Mouse (Mus musculus) MEL (cell line): ENCODE measurements around the gene Tmc8. TPM values are rescaled to one million over a fixed set of nuclear protein-coding genes. Genes with fewer than 3 reads are reported as not detected.

Experiments used
- DNase-seq: peaks from one replicate; pipeline ENCODE4 v3.0.0; 2011; ENCODE audit warnings: low read depth, low spot score
- H3K27ac ChIP-seq: 2 replicates; pipeline ENCODE4 v1.5.1; 2012; ENCODE audit warnings: low read depth, mild to moderate bottlenecking, control low read depth, low read length, moderate library complexity; ENCODE audit not compliant: control insufficient read depth
- H3K27me3 ChIP-seq, 2 experiments: fragments of 150-350 bp in 1 of 2; sonication (generic) in 1 of 2; 2 replicates each; pipeline ENCODE4 v1.6.1; 2012; ENCODE audit warnings: low read length in 2 of 2, mild to moderate bottlenecking in 2 of 2, improper control_type of control experiment in 1 of 2, moderate library complexity in 1 of 2; ENCODE audit not compliant: insufficient read depth in 2 of 2, control insufficient read depth in 1 of 2
- H3K36me3 ChIP-seq, 2 experiments: 2 replicates each; pipeline ENCODE4 v1.6.1; 2012 to 2014; ENCODE audit warnings: low read length in 2 of 2, improper control_type of control experiment in 1 of 2, inconsistent platforms in 1 of 2, mild to moderate bottlenecking in 1 of 2; ENCODE audit not compliant: insufficient read depth in 2 of 2, control insufficient read depth in 1 of 2
- H3K4me1 ChIP-seq, 2 experiments: fragments of 150-350 bp in 1 of 2; sonication (generic) in 1 of 2; 2 replicates each; pipeline ENCODE4 v1.6.1; 2012; ENCODE audit warnings: low read length in 2 of 2, improper control_type of control experiment in 1 of 2, mild to moderate bottlenecking in 1 of 2; ENCODE audit not compliant: insufficient read depth in 2 of 2, control insufficient read depth in 1 of 2
- H3K4me3 ChIP-seq, 2 experiments: fragments of 150-350 bp in 1 of 2; sonication (generic) in 1 of 2; 2 replicates each; pipeline ENCODE4 v1.5.1; 2012; ENCODE audit warnings: low read depth in 2 of 2, low read length in 2 of 2, mild to moderate bottlenecking in 2 of 2, moderate library complexity in 2 of 2, control low read depth in 1 of 2, improper control_type of control experiment in 1 of 2; ENCODE audit not compliant: control insufficient read depth in 1 of 2, insufficient read depth in 1 of 2
- H3K79me2 ChIP-seq: 2 replicates; pipeline ENCODE4 v1.6.1; 2012; ENCODE audit warnings: mild to moderate bottlenecking, low read length, moderate library complexity; ENCODE audit not compliant: control insufficient read depth, poor library complexity, insufficient read depth
- H3K9ac ChIP-seq: 2 replicates; pipeline ENCODE4 v1.6.1; 2012; ENCODE audit warnings: low read depth, mild to moderate bottlenecking, control low read depth, low read length, moderate library complexity; ENCODE audit not compliant: control insufficient read depth, poor library complexity, severe bottlenecking
- H3K9me3 ChIP-seq: fragments of 150-350 bp; sonication (generic); replicated peaks from 2 replicates; pipeline ENCODE4 v1.6.1; 2012; ENCODE audit warnings: mild to moderate bottlenecking, low read length, improper control_type of control experiment, moderate library complexity; ENCODE audit not compliant: insufficient read depth
- BHLHE40 ChIP-seq: IDR thresholded peaks from 2 replicates; pipeline ENCODE4 v1.6.1; 2012; ENCODE audit warnings: low read depth, mild to moderate bottlenecking, inconsistent platforms, low read length, improper control_type of control experiment, borderline replicate concordance
- CTCF ChIP-seq, 3 experiments: IDR thresholded peaks in 2 of 3; conservative IDR thresholded peaks in 1 of 3; 2 replicates each; pipeline ENCODE4 v1.5.1; 2011 to 2012; ENCODE audit warnings: low read length in 3 of 3, low read depth in 2 of 3, mild to moderate bottlenecking in 2 of 3, improper control_type of control experiment in 1 of 3, inconsistent platforms in 1 of 3, mixed read lengths in 1 of 3, moderate library complexity in 1 of 3; ENCODE audit not compliant: control insufficient read depth in 1 of 3, insufficient read depth in 1 of 3, poor library complexity in 1 of 3, severe bottlenecking in 1 of 3
- ELF1 ChIP-seq: IDR thresholded peaks from 2 replicates; pipeline ENCODE4 v1.6.1; 2014; ENCODE audit warnings: low read depth, mild to moderate bottlenecking, inconsistent platforms, low read length, improper control_type of control experiment, moderate library complexity
- EP300 ChIP-seq, 2 experiments: IDR thresholded peaks; 2 replicates each; pipeline ENCODE4 v1.6.1; 2011; ENCODE audit warnings: improper control_type of control experiment in 2 of 2, low read length in 2 of 2, low read depth in 1 of 2, mild to moderate bottlenecking in 1 of 2
- ETS1 ChIP-seq: IDR thresholded peaks from 2 replicates; pipeline ENCODE4 v1.6.1; 2012; ENCODE audit warnings: low read depth, mild to moderate bottlenecking, inconsistent platforms, low read length, improper control_type of control experiment, moderate library complexity
- GATA1 ChIP-seq: IDR thresholded peaks from 2 replicates; pipeline ENCODE4 v1.6.1; 2011; ENCODE audit warnings: low read depth, low read length, improper control_type of control experiment
- HCFC1 ChIP-seq: IDR thresholded peaks from 2 replicates; pipeline ENCODE4 v1.6.1; 2012; ENCODE audit warnings: low read depth, mild to moderate bottlenecking, inconsistent platforms, low read length, improper control_type of control experiment, moderate library complexity
- KAT2A ChIP-seq: conservative IDR thresholded peaks from 2 replicates; pipeline ENCODE4 v1.6.1; 2012; ENCODE audit warnings: low read depth, low read length, improper control_type of control experiment, inconsistent platforms
- MAX ChIP-seq: IDR thresholded peaks from 2 replicates; pipeline ENCODE4 v1.6.1; 2011; ENCODE audit warnings: low read length, improper control_type of control experiment
- MAZ ChIP-seq: IDR thresholded peaks from 2 replicates; pipeline ENCODE4 v1.6.1; 2012; ENCODE audit warnings: low read depth, mild to moderate bottlenecking, inconsistent platforms, low read length, improper control_type of control experiment
- MEF2A ChIP-seq: IDR thresholded peaks from 2 replicates; pipeline ENCODE4 v1.6.1; 2014; ENCODE audit warnings: low read depth, mild to moderate bottlenecking, inconsistent platforms, low read length, improper control_type of control experiment; ENCODE audit not compliant: poor library complexity, insufficient replicate concordance, severe bottlenecking; ENCODE audit errors: extremely low read depth
- MXI1 ChIP-seq: IDR thresholded peaks from 2 replicates; pipeline ENCODE4 v1.6.1; 2011; ENCODE audit warnings: mild to moderate bottlenecking, low read depth, low read length, improper control_type of control experiment
- MYB ChIP-seq: IDR thresholded peaks from 2 replicates; pipeline ENCODE4 v1.6.1; 2011; ENCODE audit warnings: mild to moderate bottlenecking, low read depth, low read length, improper control_type of control experiment
- MYC ChIP-seq: IDR thresholded peaks from 2 replicates; pipeline ENCODE4 v1.6.1; 2011; ENCODE audit warnings: low read depth, mild to moderate bottlenecking, low read length, improper control_type of control experiment, moderate library complexity
- NELFE ChIP-seq: IDR thresholded peaks from 2 replicates; pipeline ENCODE4 v1.6.1; 2011; ENCODE audit warnings: low read depth, low read length, improper control_type of control experiment
- NRF1 ChIP-seq: IDR thresholded peaks from 2 replicates; pipeline ENCODE4 v1.6.1; 2014; ENCODE audit warnings: low read depth, mild to moderate bottlenecking, inconsistent platforms, low read length, improper control_type of control experiment, moderate library complexity; ENCODE audit not compliant: poor library complexity, insufficient read depth, severe bottlenecking
- POLR2A ChIP-seq, 2 experiments: IDR thresholded peaks; 2 replicates each; pipeline ENCODE4 v1.6.1; 2011 to 2012; ENCODE audit warnings: low read length in 2 of 2, mild to moderate bottlenecking in 2 of 2, control low read depth in 1 of 2, improper control_type of control experiment in 1 of 2, low read depth in 1 of 2, moderate library complexity in 1 of 2; ENCODE audit not compliant: control insufficient read depth in 1 of 2, insufficient read depth in 1 of 2, poor library complexity in 1 of 2
- POLR2AphosphoS5 ChIP-seq: IDR thresholded peaks from 2 replicates; pipeline ENCODE4 v1.6.1; 2012; ENCODE audit warnings: low read depth, borderline replicate concordance, mild to moderate bottlenecking, inconsistent platforms, low read length, moderate library complexity, mixed read lengths
- RAD21 ChIP-seq: IDR thresholded peaks from 2 replicates; pipeline ENCODE4 v1.6.1; 2011; ENCODE audit warnings: mild to moderate bottlenecking, low read depth, low read length, improper control_type of control experiment
- SIN3A ChIP-seq: IDR thresholded peaks from 2 replicates; pipeline ENCODE4 v1.6.1; 2012; ENCODE audit warnings: low read length, improper control_type of control experiment, inconsistent platforms
- SMC3 ChIP-seq: IDR thresholded peaks from 2 replicates; pipeline ENCODE4 v1.6.1; 2011; ENCODE audit warnings: low read depth, low read length, improper control_type of control experiment
- TAL1 ChIP-seq: IDR thresholded peaks from 2 replicates; pipeline ENCODE4 v1.6.1; 2012; ENCODE audit warnings: mild to moderate bottlenecking, inconsistent platforms, low read length, moderate library complexity, mixed read lengths
- TBP ChIP-seq: IDR thresholded peaks from 2 replicates; pipeline ENCODE4 v1.8.0; 2011; ENCODE audit warnings: low read depth, low read length, improper control_type of control experiment
- TCF12 ChIP-seq: IDR thresholded peaks from 2 replicates; pipeline ENCODE4 v1.6.1; 2014; ENCODE audit warnings: low read depth, mild to moderate bottlenecking, inconsistent platforms, low read length, improper control_type of control experiment, moderate library complexity
- USF1 ChIP-seq: IDR thresholded peaks from 2 replicates; pipeline ENCODE4 v1.6.1; 2014; ENCODE audit warnings: low read depth, mild to moderate bottlenecking, inconsistent platforms, low read length, improper control_type of control experiment, moderate library complexity
- USF2 ChIP-seq, 2 experiments: IDR thresholded peaks; 2 replicates each; pipeline ENCODE4 v1.6.1; 2011 to 2012; ENCODE audit warnings: improper control_type of control experiment in 2 of 2, low read length in 2 of 2, borderline replicate concordance in 1 of 2, inconsistent platforms in 1 of 2, low read depth in 1 of 2, mild to moderate bottlenecking in 1 of 2; ENCODE audit not compliant: insufficient read depth in 1 of 2
- ZC3H11A ChIP-seq: IDR thresholded peaks from 2 replicates; pipeline ENCODE4 v1.6.1; 2012; ENCODE audit warnings: low read depth, mild to moderate bottlenecking, inconsistent platforms, low read length, improper control_type of control experiment
- polyA plus RNA-seq, 2 experiments: library from polyadenylated mRNA; stranded (reverse) in 1 of 2; unstranded in 1 of 2; fragments of >175 nt in 1 of 2; fragments of >200 nt in 1 of 2; gene quantifications; 2 replicates each; pipeline versions ENCODE4 v1.2.1 to v1.2.4; 2012; ENCODE audit warnings: low replicate concordance in 2 of 2, low read depth in 1 of 2; ENCODE audit not compliant: insufficient read length in 2 of 2, insufficient read depth in 1 of 2, missing spikeins in 1 of 2
- total RNA-seq: library from RNA; depleted of rRNA; stranded (reverse); fragments of 300-350 nt; gene quantifications from 2 replicates; pipeline ENCODE4 v1.2.3, GENCODE M21; 2012

The Tmc8 gene
- total and polyA plus RNA-seq, 3 experiments: 15.4 to 23.5 TPM; not detected in 1

DNA sequence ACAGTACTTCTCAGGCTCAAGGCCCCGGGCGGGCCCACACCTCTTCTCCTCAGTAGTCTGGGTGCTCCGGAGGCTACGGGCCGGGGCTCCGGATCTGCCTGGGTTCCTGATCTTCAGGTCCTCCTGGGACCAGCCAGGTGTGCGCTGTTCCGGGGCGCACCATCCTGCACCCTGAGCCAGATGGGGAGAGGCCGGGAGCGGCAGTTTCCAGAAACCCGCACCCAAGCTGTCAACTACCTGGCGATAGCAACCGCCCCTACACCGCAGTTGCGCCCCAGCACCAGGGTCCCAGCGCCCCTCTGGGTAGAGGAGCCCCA lies 1.7 kb upstream of the Tmc8 start:
- H3K36me3 ChIP-seq: no peaks in the 10 kb centered on the region
- peaks cover 34% of the 10 kb centered on the region for H3K79me2 ChIP-seq
- peak overlapping the region; percentile 77 for H3K9ac ChIP-seq
- no peaks in the 10 kb centered on the region for H3K9me3 ChIP-seq
- peak overlapping the region; percentile 96 for H3K27ac ChIP-seq
- no peak for DNase-seq
- H3K27me3 ChIP-seq: no peaks in the 10 kb centered on the region
- H3K4me1 ChIP-seq: peaks cover 3 to 13% of the 10 kb centered on the region in 2 experiments; a peak in 2 of 4 replicates
- H3K4me3 ChIP-seq: peak overlapping the region; percentile 67 to 74
- 0 out of 2 replicates have a peak, but pooled peaks have one; percentile 8 for TF ChIP-seq MYB
- 0 out of 2 replicates have a peak, but pooled peaks have one; percentile 4 for TF ChIP-seq NRF1
- no peak for TF ChIP-seq NELFE

DNA sequence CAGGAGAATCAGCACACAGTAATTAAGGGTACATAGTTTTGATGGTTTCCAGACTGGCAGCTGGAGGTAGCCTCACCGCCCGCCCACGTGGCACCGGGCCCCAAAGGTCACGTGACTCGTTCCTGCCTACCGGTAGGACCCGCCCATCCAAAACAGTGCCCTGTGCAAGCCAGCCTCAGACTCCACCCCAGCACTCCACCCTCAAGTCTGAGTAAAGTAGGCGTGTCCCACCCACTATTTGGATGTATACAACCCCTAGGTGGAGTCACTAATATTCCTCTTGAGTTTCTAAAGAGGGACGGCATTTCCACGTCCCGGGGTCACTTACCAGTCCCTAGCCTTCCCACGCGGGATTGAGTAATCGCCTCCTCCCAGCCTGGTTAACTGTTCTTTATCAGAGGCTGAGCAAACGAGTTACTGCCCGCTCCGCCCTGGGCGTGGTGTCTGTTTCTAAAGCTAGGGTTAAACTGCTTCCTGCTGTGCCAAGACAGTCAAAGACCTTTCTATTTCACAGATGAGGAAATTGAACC lies 1.2 kb upstream of the Tmc8 start:
- DNase-seq: peak; percentile 100
- H3K9me3 ChIP-seq: no peaks in the 10 kb centered on the region
- H3K36me3 ChIP-seq: no peaks in the 10 kb centered on the region
- H3K9ac ChIP-seq: peak overlapping the region; percentile 82
- H3K27ac ChIP-seq: peak overlapping the region; percentile 96
- peaks cover 3 to 13% of the 10 kb centered on the region in 2 experiments; a peak in 2 of 4 replicates for H3K4me1 ChIP-seq
- H3K79me2 ChIP-seq: peaks cover 34% of the 10 kb centered on the region
- TF ChIP-seq TCF12 (peak; percentile 76), BHLHE40 (peak; percentile 86; the same call in 1 of the 2 replicates), USF2 (IDR thresholded peaks at IDR 0.05; ENCODE audit: borderline replicate concordance in 1 of 2, insufficient read depth in 1 of 2, low read depth in 1 of 2, low read length in 2 of 2) (peak; percentile 95 to 97), RAD21 (no peak), EP300 (IDR thresholded peaks at IDR 0.05; ENCODE audit: low read depth in 1 of 2, low read length in 2 of 2) (peak; percentile 31 to 90; a peak in 3 of 4 replicates), NELFE (peak; percentile 47), NRF1 (0 out of 2 replicates have a peak, but pooled peaks have one; percentile 6), ZC3H11A (no peak), MYB (0 out of 2 replicates have a peak, but pooled peaks have one; percentile 42), KAT2A (peak; percentile 38; the same call in 1 of the 2 replicates), USF1 (peak; percentile 99), POLR2A (IDR thresholded peaks at IDR 0.05; ENCODE audit: control insufficient read depth in 1 of 2, insufficient read depth in 1 of 2, low read depth in 1 of 2, low read length in 2 of 2, poor library complexity in 1 of 2) (peak in 1 of 2 experiments; percentile 52; a peak in 3 of 4 replicates), HCFC1 (peak; percentile 38; the same call in 1 of the 2 replicates), MYC (peak; percentile 59), ELF1 (no peak), SMC3 (no peak), POLR2AphosphoS5 (no peak), SIN3A (peak; percentile 94), TAL1 (peak; percentile 65), GATA1 (peak; percentile 85), CTCF (IDR thresholded peaks at IDR 0.05 in 2 of 3, conservative IDR thresholded peaks at IDR 0.05 in 1 of 3; ENCODE audit: control insufficient read depth in 1 of 3, insufficient read depth in 1 of 3, low read depth in 2 of 3, low read length in 3 of 3, poor library complexity in 1 of 3, severe bottlenecking in 1 of 3) (0 out of 6 replicates have a peak, but pooled peaks of 2 of the 3 experiments have one; percentile 5 to 15), MEF2A (no peak), MAZ (0 out of 2 replicates have a peak, but pooled peaks have one; percentile 19), MXI1 (peak; percentile 99), MAX (peak; percentile 99), ETS1 (peak; percentile 80), TBP (peak; percentile 47; the same call in 1 of the 2 replicates)
- no peaks in the 10 kb centered on the region for H3K27me3 ChIP-seq
- H3K4me3 ChIP-seq: peak overlapping the region; percentile 74 to 81
